Mouse (Mus musculus): ENCODE results near the gene Cldn7. TPM values are rescaled to one million over a fixed set of nuclear protein-coding genes. Genes with fewer than 3 reads are reported as not detected.
"Not testable (repeated sequence)": the region's sequence is repeated elsewhere in the genome, so short reads cannot be mapped to it uniquely, and the experiment has no call there.

Gene Cldn7
- polyA plus RNA-seq, 1 experiment from 2014 or later = 0.38 TPM

DNA sequence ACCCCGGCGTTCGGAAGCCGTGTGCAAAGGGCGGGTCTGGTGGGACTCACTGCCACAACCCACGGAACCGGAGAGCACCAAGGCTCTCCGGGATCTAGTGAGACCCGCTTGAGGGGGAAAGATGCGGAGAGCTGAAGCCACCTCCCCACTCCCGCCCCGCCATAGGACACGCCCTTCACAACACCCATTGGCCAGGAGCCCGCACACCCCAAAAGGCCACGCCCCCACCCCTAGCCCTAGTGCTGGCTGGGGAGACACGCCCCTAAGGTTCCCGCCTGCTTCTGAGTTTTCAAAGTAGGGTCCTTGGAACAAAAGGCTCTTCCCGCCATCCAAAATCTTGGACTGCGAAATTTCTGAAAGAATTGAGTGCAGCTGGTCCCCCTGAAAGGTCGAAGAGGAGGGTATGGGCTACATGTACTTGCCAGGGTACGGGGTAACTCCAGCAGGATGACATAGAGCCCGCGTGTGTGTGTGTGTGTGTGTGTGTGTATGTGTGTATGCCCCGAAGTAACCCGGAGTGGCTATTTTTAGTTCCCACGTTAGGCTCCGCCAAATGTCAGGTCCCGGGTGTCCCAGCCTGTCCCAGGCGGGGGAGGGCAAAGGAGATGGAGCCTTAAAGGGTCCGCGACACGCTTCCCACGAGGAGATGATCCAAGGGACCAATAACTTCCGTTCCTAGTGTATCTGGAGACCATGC lies 16.4 kb upstream of the Cldn7 start, which contains the start of gene Slc2a4:
Gene Slc2a4 (minus strand): TSS at position 123 of the 697 bp plus-strand sequence.
- H3K9ac ChIP-seq = peak within 1 kb of the TSS; percentile 63
- H3K4me2 ChIP-seq = peak within 1 kb of the TSS; percentile 62
- ATAC-seq (ENCODE audit: low FRiP score) = peak; percentile 93
- peaks cover 19% of the 10 kb centered on the region for H3K4me1 ChIP-seq (replicated peaks)
- H3K9me3 ChIP-seq = no peaks in the 10 kb centered on the region
- under 1% methylated on average over 34 of the region's 34 CpGs for WGBS
- H3K36me3 ChIP-seq = no peaks in the 10 kb centered on the region
- H3K4me3 ChIP-seq = peak within 1 kb of the TSS; percentile 44
- peak within 1 kb of the TSS; percentile 40; the same call in 1 of the 2 replicates for H3K27ac ChIP-seq
- H3K27me3 ChIP-seq = peaks cover 43% of the 10 kb centered on the region

DNA sequence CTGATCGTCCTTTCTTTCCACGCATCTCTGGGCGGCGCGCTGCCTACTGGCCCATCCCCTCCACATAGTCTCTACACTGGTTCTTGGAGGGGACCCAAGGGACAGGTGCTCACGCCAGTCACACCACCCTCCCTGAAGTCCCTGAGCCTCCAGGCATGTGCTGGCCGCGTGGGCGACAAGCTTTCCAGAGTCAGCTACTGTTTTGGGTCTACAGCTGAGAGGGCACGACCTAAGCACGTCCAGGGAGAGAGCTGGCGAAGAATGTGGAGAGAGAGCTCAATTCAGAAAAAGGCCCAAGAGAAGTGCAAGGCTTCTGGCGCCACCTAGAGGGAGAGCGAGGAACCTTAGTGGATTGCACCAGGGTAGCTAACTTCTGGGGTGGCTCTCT lies 15.8 kb upstream of the Cldn7 start:
- peak overlapping the region; percentile 40; the same call in 1 of the 2 replicates for H3K27ac ChIP-seq
- H3K4me3 ChIP-seq = peak overlapping the region; percentile 44
- peak; percentile 25; the same call in 1 of the 2 replicates for ATAC-seq (ENCODE audit: low FRiP score)
- 1% methylated on average over 14 of the region's 14 CpGs for WGBS
- H3K9ac ChIP-seq = no peak overlapping the region
- H3K9me3 ChIP-seq = no peaks in the 10 kb centered on the region
- H3K36me3 ChIP-seq = no peaks in the 10 kb centered on the region
- peaks cover 43% of the 10 kb centered on the region for H3K27me3 ChIP-seq
- peak overlapping the region; percentile 62 for H3K4me2 ChIP-seq
- H3K4me1 ChIP-seq (replicated peaks) = peaks cover 19% of the 10 kb centered on the region

- WGBS = 46% methylated on average over 4 of the region's 4 CpGs
- peaks cover 50% of the 10 kb centered on the region for H3K27me3 ChIP-seq
- H3K27ac ChIP-seq = no peak overlapping the region
- no peak overlapping the region for H3K4me2 ChIP-seq
- H3K4me3 ChIP-seq = no peak overlapping the region
- ATAC-seq (ENCODE audit: low FRiP score) = no peak
- H3K4me1 ChIP-seq (replicated peaks) = peaks cover 19% of the 10 kb centered on the region
- no peaks in the 10 kb centered on the region for H3K36me3 ChIP-seq
- no peak overlapping the region for H3K9ac ChIP-seq
- H3K9me3 ChIP-seq = no peaks in the 10 kb centered on the region
These were observed 13.6 kb upstream of the Cldn7 start for GRCm38 (mm10) chr11:69950807-69951459.

- Histone ChIP-seq H3K27ac (no peak overlapping the region), H3K27me3 (peaks cover 45% of the 10 kb centered on the region; the same call in 1 of the 2 replicates), H3K36me3 (no peaks in the 10 kb centered on the region), H3K4me2 (no peak overlapping the region), H3K9me3 (no peaks in the 10 kb centered on the region), H3K9ac (no peak overlapping the region), H3K4me1 (replicated peaks) (peaks cover 15% of the 10 kb centered on the region), H3K4me3 (no peak overlapping the region)
- no peak for ATAC-seq (ENCODE audit: low FRiP score)
- 53% methylated on average over 1 of the region's 1 CpGs for WGBS
These were observed 12.3 kb upstream of the Cldn7 start for GRCm38 (mm10) chr11:69952274-69952673.

DNA sequence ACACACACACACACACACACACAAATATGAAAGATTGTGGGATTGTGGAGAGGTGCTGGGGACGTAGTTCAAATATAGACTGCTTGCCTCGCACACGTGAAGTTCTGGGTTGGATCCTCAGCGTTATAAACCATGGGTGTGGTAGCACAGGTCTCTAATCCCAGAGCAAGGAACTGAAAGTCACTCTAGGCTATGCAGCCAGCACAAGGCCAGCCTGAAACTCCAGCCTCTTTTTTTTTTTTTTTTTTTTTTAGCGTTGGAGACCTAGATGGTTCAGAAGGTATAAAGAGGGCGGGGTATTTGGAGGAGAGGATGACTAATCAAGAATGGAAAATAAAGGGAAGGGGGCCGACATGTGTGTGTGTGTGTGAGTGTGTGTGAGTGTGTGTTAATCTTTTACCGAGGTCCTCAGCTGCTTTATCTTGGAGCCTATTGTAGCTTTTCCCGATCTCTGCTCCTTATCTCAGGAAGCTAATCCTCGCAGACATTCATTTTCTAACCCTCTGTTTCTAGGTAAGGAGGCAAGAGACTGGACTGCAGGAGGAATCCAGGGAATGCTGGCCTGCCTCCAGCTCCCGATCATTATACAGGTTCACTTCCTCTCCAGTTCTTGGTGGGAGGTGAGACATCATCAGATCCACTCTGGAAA lies 11.2 kb upstream of the Cldn7 start:
- Histone ChIP-seq H3K4me2 (no peak overlapping the region), H3K27ac (no peak overlapping the region), H3K36me3 (no peaks in the 10 kb centered on the region), H3K4me3 (no peak overlapping the region), H3K9me3 (no peaks in the 10 kb centered on the region), H3K4me1 (replicated peaks) (peaks cover 4% of the 10 kb centered on the region), H3K9ac (no peak overlapping the region), H3K27me3 (peaks cover 38% of the 10 kb centered on the region; the same call in 1 of the 2 replicates)
- no peak for ATAC-seq (ENCODE audit: low FRiP score)
- 68% methylated on average over 11 of the region's 11 CpGs for WGBS

DNA sequence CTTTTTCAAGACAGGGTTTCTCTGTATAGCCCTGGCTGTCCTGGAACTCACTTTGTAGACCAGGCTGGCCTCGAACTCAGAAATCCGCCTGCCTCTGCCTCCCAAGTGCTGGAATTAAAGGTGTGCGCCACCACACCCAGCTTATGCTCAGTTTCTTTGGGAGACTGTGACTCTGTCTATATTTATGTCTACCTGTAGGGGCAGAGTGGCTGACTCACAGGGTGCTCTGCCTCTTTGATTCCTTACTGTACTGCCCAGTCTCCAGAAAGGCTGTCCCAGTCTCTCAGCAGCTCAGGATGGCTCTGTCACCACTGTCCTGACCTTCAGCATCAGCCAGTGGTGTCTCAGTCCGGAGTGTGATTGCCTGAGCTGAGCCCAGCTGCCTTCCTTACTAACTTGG lies 9.0 kb upstream of the Cldn7 start:
- H3K9ac ChIP-seq; H3K36me3 ChIP-seq; H3K4me2 ChIP-seq; ATAC-seq (ENCODE audit: low FRiP score); H3K27ac ChIP-seq; H3K4me1 ChIP-seq (replicated peaks); H3K4me3 ChIP-seq; H3K9me3 ChIP-seq: not testable (repeated sequence)
- peaks cover 39% of the 10 kb centered on the region for H3K27me3 ChIP-seq
- 81% methylated on average over 4 of the region's 4 CpGs for WGBS

- Histone ChIP-seq H3K9me3 (no peaks in the 10 kb centered on the region), H3K4me1 (replicated peaks) (no peaks in the 10 kb centered on the region), H3K4me2 (no peak overlapping the region), H3K27me3 (peaks cover 41% of the 10 kb centered on the region), H3K4me3 (no peak overlapping the region), H3K9ac (no peak overlapping the region), H3K36me3 (no peaks in the 10 kb centered on the region), H3K27ac (no peak overlapping the region)
- WGBS = 86% methylated on average over 1 of the region's 1 CpGs
- ATAC-seq (ENCODE audit: low FRiP score) = no peak
These were observed 8.4 kb upstream of the Cldn7 start for GRCm38 (mm10) chr11:69956218-69956617.

GRCm38 (mm10) chr11:69960616-69961015 lies 4.0 kb upstream of the Cldn7 start:
- Histone ChIP-seq H3K36me3 (no peaks in the 10 kb centered on the region), H3K9me3 (no peaks in the 10 kb centered on the region), H3K27ac (no peak overlapping the region), H3K27me3 (peaks cover 70% of the 10 kb centered on the region), H3K9ac (no peak overlapping the region), H3K4me1 (replicated peaks) (peaks cover 7% of the 10 kb centered on the region), H3K4me2 (no peak overlapping the region), H3K4me3 (no peak overlapping the region)
- WGBS = 28% methylated on average over 5 of the region's 5 CpGs
- no peak for ATAC-seq (ENCODE audit: low FRiP score)

DNA sequence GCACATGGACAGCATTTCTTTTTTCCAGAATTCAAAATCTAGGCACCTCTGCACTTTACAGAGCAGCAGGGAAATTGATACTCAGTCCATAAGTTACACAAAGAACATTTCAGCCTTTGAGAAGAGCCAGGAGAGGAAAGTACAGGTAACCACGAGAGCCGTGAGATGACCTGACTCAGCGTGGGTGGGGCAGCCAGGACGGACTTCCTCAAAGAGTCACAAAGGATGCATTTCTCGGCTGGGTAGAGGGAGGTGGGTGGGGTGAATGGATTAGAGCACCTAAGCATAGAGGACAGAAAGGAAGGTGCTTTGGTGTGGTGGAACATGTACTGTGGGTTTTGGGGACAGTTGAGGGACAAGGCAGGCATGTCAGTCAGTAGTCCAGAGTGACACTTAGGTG lies 2.7 kb upstream of the Cldn7 start:
- no peak overlapping the region for H3K4me3 ChIP-seq
- ATAC-seq (ENCODE audit: low FRiP score) = no peak
- H3K4me2 ChIP-seq = no peak overlapping the region
- peaks cover 81% of the 10 kb centered on the region for H3K27me3 ChIP-seq
- no peak overlapping the region for H3K27ac ChIP-seq
- peaks cover 19% of the 10 kb centered on the region for H3K4me1 ChIP-seq (replicated peaks)
- no peaks in the 10 kb centered on the region for H3K9me3 ChIP-seq
- WGBS = 58% methylated on average over 5 of the region's 5 CpGs
- no peak overlapping the region for H3K9ac ChIP-seq
- no peaks in the 10 kb centered on the region for H3K36me3 ChIP-seq

DNA sequence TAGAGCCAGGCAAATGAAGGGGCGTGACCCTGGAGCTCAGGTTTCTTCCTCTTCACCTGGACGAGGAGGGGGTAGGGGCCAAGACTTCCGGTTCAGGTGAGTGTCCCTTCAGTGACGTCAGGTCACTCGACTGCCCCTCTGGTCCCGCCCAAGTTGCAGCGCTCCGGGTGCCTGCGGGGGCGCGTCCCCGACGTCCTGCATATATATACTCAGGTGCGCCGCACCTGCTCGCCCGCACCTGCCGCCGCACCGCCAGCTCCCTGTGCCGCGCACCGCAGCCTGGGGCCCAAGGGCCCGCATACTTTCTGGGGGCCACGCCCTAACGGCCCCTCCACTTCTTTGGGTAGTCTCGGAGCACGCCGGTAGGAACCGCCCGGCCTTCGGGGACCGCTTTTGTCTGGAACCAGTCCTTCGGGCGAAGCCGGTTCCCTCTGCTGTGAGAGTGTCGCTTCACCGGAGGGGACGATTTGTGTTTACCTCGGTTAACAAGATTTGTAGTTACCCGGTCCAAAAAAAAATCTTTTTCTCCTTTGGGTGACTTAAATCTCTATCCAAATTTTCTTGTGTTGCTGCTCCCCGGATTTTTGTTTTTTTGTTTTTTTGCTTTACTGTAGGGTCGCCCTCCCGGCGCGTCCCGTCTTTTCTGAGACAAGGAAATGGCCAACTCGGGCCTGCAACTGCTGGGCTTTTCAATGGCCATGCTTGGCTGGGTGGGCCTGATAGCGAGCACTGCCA lies 859 bp downstream of the Cldn7 start:
- H3K9me3 ChIP-seq = no peaks in the 10 kb centered on the region
- peaks cover 20% of the 10 kb centered on the region for H3K4me1 ChIP-seq (replicated peaks)
- peak overlapping the region; percentile 47 for H3K4me2 ChIP-seq
- no peak overlapping the region for H3K9ac ChIP-seq
- peak overlapping the region; percentile 25 for H3K4me3 ChIP-seq
- H3K27ac ChIP-seq = no peak overlapping the region
- no peak for ATAC-seq (ENCODE audit: low FRiP score)
- H3K27me3 ChIP-seq = peaks cover 87% of the 10 kb centered on the region
- H3K36me3 ChIP-seq = peaks cover 27% of the 10 kb centered on the region
- 2% methylated on average over 49 of the region's 49 CpGs for WGBS

GRCm38 (mm10) chr11:69966006-69966859 lies 1.7 kb downstream of the Cldn7 start:
- Histone ChIP-seq H3K4me3 (peak overlapping the region; percentile 25), H3K9ac (peak overlapping the region; percentile 19; the same call in 1 of the 2 replicates), H3K27me3 (peaks cover 80% of the 10 kb centered on the region), H3K4me2 (peak overlapping the region; percentile 47), H3K4me1 (replicated peaks) (peaks cover 20% of the 10 kb centered on the region), H3K9me3 (no peaks in the 10 kb centered on the region), H3K27ac (no peak overlapping the region), H3K36me3 (peaks cover 32% of the 10 kb centered on the region)
- ATAC-seq (ENCODE audit: low FRiP score) = no peak; the same call in 1 of the 2 replicates
- 3% methylated on average over 59 of the region's 59 CpGs for WGBS

All from hindbrain, embryonic 13.5 days (tissue).